In genomic region chr13:30553051-30553587, GRCm38 (mm10) we compare ENCODE assay signal across 11 mouse cellular contexts. TPM values are rescaled to one million over a fixed set of nuclear protein-coding genes. Genes with fewer than 3 reads are reported as not detected.
A peak's percentile ranks its signal among the peaks of the same experiment; 100 is the strongest.
DNase-seq lines count a peak whose midpoint lies in the region; ATAC-seq and TF ChIP-seq lines count a peak whose summit lies in the region.
"Had no signal": no experiment of that assay in that cellular context is flagged by ENCODE, and none has a peak within 500 bp of the region (broad histone marks: within the 10 kb centered on the region; RNA-seq: fewer than 3 reads in every experiment).

No protein-coding gene starts in this region.

- no peaks in the 10 kb centered on the region for H3K4me1 ChIP-seq in kidney, postnatal 0 days (replicated peaks; ENCODE audit: insufficient read depth, low read length)
- no peaks in the 10 kb centered on the region for H3K4me1 ChIP-seq in cortical plate, adult 2 months (ENCODE audit: control insufficient read depth, insufficient read depth, low read length)
- H3K4me1 ChIP-seq: heart, embryonic 13.5 days; limb, embryonic 13.5 days had no signal

- no peaks in the 10 kb centered on the region for H3K36me3 ChIP-seq in kidney, postnatal 0 days (ENCODE audit: insufficient read depth, low read length)
- H3K36me3 ChIP-seq: heart, embryonic 13.5 days; limb, embryonic 13.5 days had no signal

- H3K4me3 ChIP-seq in kidney, postnatal 0 days (replicated peaks; ENCODE audit: low read depth, low read length): no peak overlapping the region
- H3K4me3 ChIP-seq in cortical plate, adult 2 months (ENCODE audit: insufficient read depth, low read length): no peak overlapping the region
- H3K4me3 ChIP-seq: heart, embryonic 13.5 days; limb, embryonic 13.5 days had no signal

- H3K27me3 ChIP-seq in kidney, postnatal 0 days (ENCODE audit: insufficient read depth, low read length): no peaks in the 10 kb centered on the region
- H3K27me3 ChIP-seq: heart, embryonic 13.5 days; limb, embryonic 13.5 days had no signal

- ATAC-seq in kidney, postnatal 0 days (replicated peaks; ENCODE audit: low FRiP score, low read depth): no peak

- H3K4me2 ChIP-seq in kidney, postnatal 0 days (ENCODE audit: low read length): no peak overlapping the region
- H3K4me2 ChIP-seq: heart, embryonic 13.5 days; limb, embryonic 13.5 days had no signal

- 30% methylated on average over 5 of the region's 5 CpGs for WGBS in kidney, postnatal 0 days

- peak; percentile 4 for DNase-seq in kidney, postnatal 0 days (ENCODE audit: low spot score)
- no peak for DNase-seq in kidney, adult 18-20 months
- DNase-seq in 3T3-L1 (ENCODE audit: low read depth, low spot score): peak; percentile 68
- DNase-seq in 416B (ENCODE audit: low read depth): peak; percentile 46
- no peak for DNase-seq in right cerebral cortex, postnatal 36 days (ENCODE audit: low spot score in 2 of 2)
- DNase-seq in cerebellum, adult 8-10 months: no peak
- DNase-seq: spleen, adult 18-20 months had no signal

- H3K9me3 ChIP-seq in kidney, postnatal 0 days (replicated peaks; ENCODE audit: low read length): no peaks in the 10 kb centered on the region
- H3K9me3 ChIP-seq: heart, embryonic 13.5 days; limb, embryonic 13.5 days had no signal

- no peak for TF ChIP-seq POLR2A in cortical plate, adult 2 months (IDR thresholded peaks at IDR 0.05; ENCODE audit: extremely low read depth, insufficient read depth, low read length)

- no peak overlapping the region for H3K9ac ChIP-seq in kidney, postnatal 0 days (ENCODE audit: low read depth, low read length)
- H3K9ac ChIP-seq: heart, embryonic 13.5 days; limb, embryonic 13.5 days had no signal

- no peak overlapping the region for H3K27ac ChIP-seq in kidney, postnatal 0 days
- H3K27ac ChIP-seq in cortical plate, adult 2 months (ENCODE audit: insufficient read depth, low read length): no peak overlapping the region
- H3K27ac ChIP-seq: heart, embryonic 13.5 days; limb, embryonic 13.5 days; macrophage had no signal

- TF ChIP-seq CTCF in kidney, postnatal 0 days (IDR thresholded peaks at IDR 0.05; ENCODE audit: low read depth): peak; percentile 60
- TF ChIP-seq CTCF in cortical plate, adult 2 months (IDR thresholded peaks at IDR 0.05; ENCODE audit: extremely low read depth, insufficient read depth, low read length): peak; percentile 11; the same call in 1 of the 2 replicates

RNA-seq across cellular contexts. Expression of gene Uqcrfs1, which starts 8.0 kb away (rescaled TPM):
- 588 and 601 TPM in 2 replicates for polyA plus RNA-seq in kidney, postnatal 0 days (2015; fragmentation: Nextera tagmentation; extraction: Ambion mirVana)
- polyA plus RNA-seq in cortical plate, adult 2 months (2012; rRNA removed): 163 and 166 TPM in 2 replicates

Comparison
In these comparisons a context has a peak if more than half of its experiments do, and no peak if none do; other contexts are left out.
1. DNase-seq: peak in kidney, postnatal 0 days (single experiment), 3T3-L1 (single experiment) and 416B (single experiment); none in kidney, adult 18-20 months (single experiment), right cerebral cortex, postnatal 36 days (0 of 2) and cerebellum, adult 8-10 months (single experiment).